Mouse (Mus musculus) heart, embryonic 14.5 days (tissue): ENCODE measurements around the gene Hmg20b. TPM values are rescaled to one million over a fixed set of nuclear protein-coding genes. Genes with fewer than 3 reads are reported as not detected.

Experiments used
- ATAC-seq: fragments of 200-750 bp; cut with Nextera tagmentation; 2 replicates; pipeline ENCODE4 v1.8.0; 2017; ENCODE audit warnings: low read depth, moderate TSS enrichment; ENCODE audit not compliant: insufficient number of reproducible peaks, insufficient read depth, low FRiP score
- H3K27ac ChIP-seq, 2 experiments: fragments of 200-500 bp in 1 of 2; fragments of 300-500 bp in 1 of 2; sonication (generic) in 1 of 2; replicated peaks in 1 of 2; 2 replicates each; pipeline ENCODE4 v1.5.1; 2012 to 2014; ENCODE audit warnings: low read depth in 2 of 2, low read length in 2 of 2, control low read depth in 1 of 2, mild to moderate bottlenecking in 1 of 2, mixed read lengths in 1 of 2; ENCODE audit not compliant: control insufficient read depth in 1 of 2, insufficient read depth in 1 of 2
- H3K27me3 ChIP-seq: fragments of 300-500 bp; sonication (generic); 2 replicates; pipeline ENCODE4 v1.6.1; 2014; ENCODE audit warnings: mild to moderate bottlenecking, low read length, control low read depth; ENCODE audit not compliant: control insufficient read depth, insufficient read depth
- H3K36me3 ChIP-seq: fragments of 300-500 bp; sonication (generic); 2 replicates; pipeline ENCODE4 v1.6.1; 2014; ENCODE audit warnings: mild to moderate bottlenecking, control low read depth, low read length, mixed read lengths; ENCODE audit not compliant: control insufficient read depth, insufficient read depth
- H3K4me1 ChIP-seq, 2 experiments: fragments of 200-500 bp in 1 of 2; fragments of 300-500 bp in 1 of 2; sonication (generic) in 1 of 2; 2 replicates each; pipeline ENCODE4 v1.6.1; 2012 to 2014; ENCODE audit warnings: low read length in 2 of 2, control low read depth in 1 of 2, mixed read lengths in 1 of 2; ENCODE audit not compliant: control insufficient read depth in 2 of 2, insufficient read depth in 2 of 2
- H3K4me2 ChIP-seq: fragments of 300-500 bp; sonication (generic); 2 replicates; pipeline ENCODE4 v1.6.1; 2014; ENCODE audit warnings: mild to moderate bottlenecking, low read length
- H3K4me3 ChIP-seq, 2 experiments: fragments of 200-500 bp in 1 of 2; fragments of 300-500 bp in 1 of 2; sonication (generic) in 1 of 2; 2 replicates each; pipeline ENCODE4 v1.5.1; 2012 to 2014; ENCODE audit warnings: low read length in 2 of 2, mild to moderate bottlenecking in 2 of 2, control low read depth in 1 of 2, low read depth in 1 of 2, moderate library complexity in 1 of 2; ENCODE audit not compliant: control insufficient read depth in 1 of 2, insufficient read depth in 1 of 2
- H3K9ac ChIP-seq: fragments of 300-500 bp; sonication (generic); 2 replicates; pipeline ENCODE4 v1.6.1; 2014; ENCODE audit warnings: mild to moderate bottlenecking, low read length
- H3K9me3 ChIP-seq: fragments of 300-500 bp; sonication (generic); 2 replicates; pipeline ENCODE4 v1.6.1; 2016; ENCODE audit warnings: low read length, control low read depth; ENCODE audit not compliant: control insufficient read depth
- WGBS: fragments of 180-500 bp; shearing (Covaris S2); extraction: QIAGEN DNeasy Blood & Tissue Kit; methylation state at CpG from one replicate; pipeline ENCODE4 v1.1.7; 2014; 5-methylcytosine and 5-hydroxymethylcytosine counted together
- microRNA-seq: library from miRNA; unstranded; fragments of <30 nt; microRNA quantifications from one replicate; pipeline ENCODE4, GENCODE M21; 2016
- polyA plus RNA-seq: library from polyadenylated mRNA; unstranded; fragments of >200 nt; fragmentation: Nextera tagmentation; extraction: Ambion mirVana; gene quantifications from 2 replicates; pipeline ENCODE4 v1.2.1, GENCODE M21; 2014

Hmg20b gene
- polyA plus RNA-seq, 1 experiment from 2014 or later = 97.0 TPM

GRCm38 (mm10) chr10:81300352-81300907, 49.9 kb downstream of the Hmg20b start:
- Histone ChIP-seq H3K4me3 (no peak overlapping the region), H3K9me3 (no peaks in the 10 kb centered on the region), H3K36me3 (no peaks in the 10 kb centered on the region; the same call in 1 of the 2 replicates), H3K4me1 (peaks cover 49 to 70% of the 10 kb centered on the region in 2 experiments), H3K27ac (no peak overlapping the region), H3K4me2 (no peak overlapping the region), H3K9ac (no peak overlapping the region), H3K27me3 (no peaks in the 10 kb centered on the region)
- WGBS = 72% methylated on average over 9 of the region's 9 CpGs
- ATAC-seq = no peak

- H3K36me3 ChIP-seq = no peaks in the 10 kb centered on the region; the same call in 1 of the 2 replicates
- no peak overlapping the region for H3K27ac ChIP-seq
- 84% methylated on average over 14 of the region's 14 CpGs for WGBS
- no peaks in the 10 kb centered on the region for H3K27me3 ChIP-seq
- no peak overlapping the region for H3K4me2 ChIP-seq
- peak overlapping the region; percentile 34; the same call in 1 of the 2 replicates for H3K9ac ChIP-seq
- H3K4me3 ChIP-seq = no peak overlapping the region
- no peaks in the 10 kb centered on the region for H3K9me3 ChIP-seq
- peaks cover 50 to 71% of the 10 kb centered on the region in 2 experiments for H3K4me1 ChIP-seq
- ATAC-seq = no peak
Measured at GRCm38 (mm10) chr10:81299585-81300351, 50.5 kb downstream of the Hmg20b start.

GRCm38 (mm10) chr10:81298369-81299100, 51.7 kb downstream of the Hmg20b start:
- Histone ChIP-seq H3K27me3 (no peaks in the 10 kb centered on the region), H3K27ac (peak overlapping the region; percentile 62 to 71), H3K36me3 (no peaks in the 10 kb centered on the region; the same call in 1 of the 2 replicates), H3K4me1 (peaks cover 61 to 72% of the 10 kb centered on the region in 2 experiments), H3K4me2 (no peak overlapping the region), H3K9me3 (no peaks in the 10 kb centered on the region), H3K9ac (0 out of 2 replicates have a peak overlapping the region, but pooled peaks have one; percentile 54), H3K4me3 (no peak overlapping the region)
- WGBS = 87% methylated on average over 17 of the region's 17 CpGs
- ATAC-seq = no peak

GRCm38 (mm10) chr10:81297845-81298244, 52.4 kb downstream of the Hmg20b start:
- peak overlapping the region; percentile 62 to 71 for H3K27ac ChIP-seq
- no peak overlapping the region for H3K4me3 ChIP-seq
- H3K4me2 ChIP-seq = peak overlapping the region; percentile 26
- H3K4me1 ChIP-seq = peaks cover 55 to 66% of the 10 kb centered on the region in 2 experiments
- 23% methylated on average over 10 of the region's 10 CpGs for WGBS
- H3K36me3 ChIP-seq = no peaks in the 10 kb centered on the region; the same call in 1 of the 2 replicates
- H3K9me3 ChIP-seq = no peaks in the 10 kb centered on the region
- peak overlapping the region; percentile 54 for H3K9ac ChIP-seq
- no peaks in the 10 kb centered on the region for H3K27me3 ChIP-seq
- ATAC-seq = peak; percentile 61

GRCm38 (mm10) chr10:81297246-81297645, 53.0 kb downstream of the Hmg20b start:
- H3K9me3 ChIP-seq = no peaks in the 10 kb centered on the region
- H3K27me3 ChIP-seq = no peaks in the 10 kb centered on the region
- peak overlapping the region; percentile 54 for H3K9ac ChIP-seq
- peak overlapping the region; percentile 26 for H3K4me2 ChIP-seq
- no peak for ATAC-seq
- peak overlapping the region; percentile 62 to 71 for H3K27ac ChIP-seq
- H3K36me3 ChIP-seq = no peaks in the 10 kb centered on the region; the same call in 1 of the 2 replicates
- H3K4me1 ChIP-seq = peaks cover 50 to 60% of the 10 kb centered on the region in 2 experiments
- 83% methylated on average over 6 of the region's 6 CpGs for WGBS
- H3K4me3 ChIP-seq = no peak overlapping the region

Small RNAs within 50 kb of the gene (microRNA-seq; reads per million reads assigned to microRNA genes)
- not detected for gene Mir6913

Other genes starting within 250 kb of the Hmg20b start
- 147 and 159 TPM in 2 replicates for gene Map2k2, start 244.6 kb downstream of the Hmg20b start, polyA plus RNA-seq
- gene Zbtb7a, start 215.3 kb downstream of the Hmg20b start, polyA plus RNA-seq = 16.8 and 18.8 TPM in 2 replicates
- 33.5 and 34.0 TPM in 2 replicates for gene Pias4, start 182.6 kb downstream of the Hmg20b start, polyA plus RNA-seq
- 331 and 337 TPM in 2 replicates for gene Eef2, start 173.8 kb downstream of the Hmg20b start, polyA plus RNA-seq
- gene Dapk3, start 167.5 kb downstream of the Hmg20b start, polyA plus RNA-seq = 41.5 and 51.0 TPM in 2 replicates
- not detected in 2 replicates for gene 4930442H23Rik, start 166.6 kb downstream of the Hmg20b start, polyA plus RNA-seq
- gene Nmrk2, start 148.4 kb downstream of the Hmg20b start, polyA plus RNA-seq = 7.4 and 8.3 TPM in 2 replicates
- gene Atcay, start 119.6 kb downstream of the Hmg20b start, polyA plus RNA-seq = 0.74 and 0.80 TPM in 2 replicates
- 5.0 and 7.3 TPM in 2 replicates for gene Zfr2, start 117.3 kb downstream of the Hmg20b start, polyA plus RNA-seq
- gene Matk, start 97.5 kb downstream of the Hmg20b start, polyA plus RNA-seq = 0.91 and 1.3 TPM in 2 replicates
- gene Mrpl54, start 83.5 kb downstream of the Hmg20b start, polyA plus RNA-seq = 274 and 298 TPM in 2 replicates
- gene Apba3, start 83.5 kb downstream of the Hmg20b start, polyA plus RNA-seq = 38.8 and 39.8 TPM in 2 replicates
- 1.8 and 2.2 TPM in 2 replicates for gene Tjp3, start 58.9 kb downstream of the Hmg20b start, polyA plus RNA-seq
- 31.4 and 33.7 TPM in 2 replicates for gene Pip5k1c, start 57.5 kb downstream of the Hmg20b start, polyA plus RNA-seq
- gene Cactin, start 29.4 kb downstream of the Hmg20b start, polyA plus RNA-seq = 16.6 and 16.9 TPM in 2 replicates
- 9.5 and 11.3 TPM in 2 replicates for gene Tbxa2r, start 21.7 kb downstream of the Hmg20b start, polyA plus RNA-seq
- gene Gipc3, start 7.2 kb downstream of the Hmg20b start, polyA plus RNA-seq = 0.11 TPM in 1 of 2 replicates, not detected in the other
- 3.7 and 6.5 TPM in 2 replicates for gene Mfsd12, start 7.0 kb upstream of the Hmg20b start, polyA plus RNA-seq
- gene 4930404N11Rik, start 15.3 kb upstream of the Hmg20b start, polyA plus RNA-seq = 0.28 and 0.38 TPM in 2 replicates
- gene Fzr1, start 28.0 kb upstream of the Hmg20b start, polyA plus RNA-seq = 64.6 and 67.0 TPM in 2 replicates
- gene Dohh, start 33.9 kb upstream of the Hmg20b start, polyA plus RNA-seq = 52.6 and 53.5 TPM in 2 replicates
- gene Gm48551, start 34.0 kb upstream of the Hmg20b start, polyA plus RNA-seq = 1.7 and 2.0 TPM in 2 replicates
- gene Gm48552, start 38.5 kb upstream of the Hmg20b start, polyA plus RNA-seq = 1.0 TPM in 2 replicates
- 3.8 and 4.7 TPM in 2 replicates for gene Smim24, start 42.6 kb upstream of the Hmg20b start, polyA plus RNA-seq
- gene Nfic, start 105.2 kb upstream of the Hmg20b start, polyA plus RNA-seq = 45.0 and 47.0 TPM in 2 replicates
- 0.19 TPM in 1 of 2 replicates, not detected in the other for gene Celf5, start 132.2 kb upstream of the Hmg20b start, polyA plus RNA-seq
- gene Ncln, start 145.9 kb upstream of the Hmg20b start, polyA plus RNA-seq = 40.7 and 44.6 TPM in 2 replicates
- gene S1pr4, start 149.7 kb upstream of the Hmg20b start, polyA plus RNA-seq = 0.24 and 0.35 TPM in 2 replicates
- gene Gna15, start 173.7 kb upstream of the Hmg20b start, polyA plus RNA-seq = 0.74 and 0.89 TPM in 2 replicates
- gene Gna11, start 194.7 kb upstream of the Hmg20b start, polyA plus RNA-seq = 54.9 and 57.4 TPM in 2 replicates
- 367 and 598 TPM in 2 replicates for gene Aes, start 209.0 kb upstream of the Hmg20b start, polyA plus RNA-seq
- 21.6 and 21.8 TPM in 2 replicates for gene Tle2, start 224.1 kb upstream of the Hmg20b start, polyA plus RNA-seq